Mouse (Mus musculus): ENCODE data around the gene Ndufv1. TPM values are rescaled to one million over a fixed set of nuclear protein-coding genes. Genes with fewer than 3 reads are reported as not detected.

Ndufv1 gene
- polyA plus RNA-seq, 1 experiment from 2014 or later = 237 TPM

- Histone ChIP-seq H3K27ac (no peak overlapping the region), H3K4me2 (no peak overlapping the region), H3K9me3 (replicated peaks) (no peaks in the 10 kb centered on the region), H3K36me3 (no peaks in the 10 kb centered on the region), H3K9ac (no peak overlapping the region), H3K4me1 (peaks cover 64% of the 10 kb centered on the region), H3K4me3 (replicated peaks) (no peak overlapping the region), H3K27me3 (no peaks in the 10 kb centered on the region)
- WGBS = 42% methylated on average over 8 of the region's 8 CpGs
- no peak for ATAC-seq (replicated peaks; ENCODE audit: low FRiP score)
Observed at GRCm38 (mm10) chr19:3997231-3997630, 15.4 kb downstream of the Ndufv1 start.

- Histone ChIP-seq H3K4me2 (no peak overlapping the region), H3K9me3 (replicated peaks) (no peaks in the 10 kb centered on the region), H3K27me3 (no peaks in the 10 kb centered on the region), H3K4me1 (peaks cover 60% of the 10 kb centered on the region), H3K4me3 (replicated peaks) (no peak overlapping the region), H3K36me3 (no peaks in the 10 kb centered on the region), H3K27ac (0 out of 2 replicates have a peak overlapping the region, but pooled peaks have one; percentile 59), H3K9ac (no peak overlapping the region)
- ATAC-seq (replicated peaks; ENCODE audit: low FRiP score) = no peak
- 76% methylated on average over 8 of the region's 8 CpGs for WGBS
Observed at GRCm38 (mm10) chr19:3996747-3997146, 15.9 kb downstream of the Ndufv1 start.

- H3K9me3 ChIP-seq (replicated peaks) = no peaks in the 10 kb centered on the region
- peak overlapping the region; percentile 59; the same call in 1 of the 2 replicates for H3K27ac ChIP-seq
- H3K4me2 ChIP-seq = no peak overlapping the region
- peaks cover 54% of the 10 kb centered on the region for H3K4me1 ChIP-seq
- no peak overlapping the region for H3K4me3 ChIP-seq (replicated peaks)
- WGBS = 45% methylated on average over 7 of the region's 7 CpGs
- H3K27me3 ChIP-seq = no peaks in the 10 kb centered on the region
- H3K9ac ChIP-seq = no peak overlapping the region
- ATAC-seq (replicated peaks; ENCODE audit: low FRiP score) = no peak
- no peaks in the 10 kb centered on the region for H3K36me3 ChIP-seq
Observed at GRCm38 (mm10) chr19:3996106-3996505, 16.5 kb downstream of the Ndufv1 start.

GRCm38 (mm10) chr19:3995505-3995904, 17.1 kb downstream of the Ndufv1 start:
- Histone ChIP-seq H3K36me3 (no peaks in the 10 kb centered on the region), H3K4me3 (replicated peaks) (no peak overlapping the region), H3K4me1 (peaks cover 56% of the 10 kb centered on the region), H3K9ac (no peak overlapping the region), H3K27ac (peak overlapping the region; percentile 59), H3K9me3 (replicated peaks) (no peaks in the 10 kb centered on the region), H3K27me3 (no peaks in the 10 kb centered on the region), H3K4me2 (no peak overlapping the region)
- WGBS = 60% methylated on average over 3 of the region's 3 CpGs
- no peak for ATAC-seq (replicated peaks; ENCODE audit: low FRiP score)

GRCm38 (mm10) chr19:3994932-3995331, 17.7 kb downstream of the Ndufv1 start:
- Histone ChIP-seq H3K9me3 (replicated peaks) (no peaks in the 10 kb centered on the region), H3K4me1 (peaks cover 56% of the 10 kb centered on the region), H3K9ac (no peak overlapping the region), H3K27me3 (no peaks in the 10 kb centered on the region), H3K36me3 (no peaks in the 10 kb centered on the region), H3K27ac (peak overlapping the region; percentile 59; the same call in 1 of the 2 replicates), H3K4me2 (no peak overlapping the region), H3K4me3 (replicated peaks) (no peak overlapping the region)
- 37% methylated on average over 6 of the region's 6 CpGs for WGBS
- no peak for ATAC-seq (replicated peaks; ENCODE audit: low FRiP score)

- Histone ChIP-seq H3K27me3 (no peaks in the 10 kb centered on the region), H3K4me1 (peaks cover 40% of the 10 kb centered on the region), H3K4me2 (no peak within 1 kb of the TSS), H3K27ac (no peak within 1 kb of the TSS), H3K9me3 (replicated peaks) (no peaks in the 10 kb centered on the region), H3K4me3 (replicated peaks) (no peak within 1 kb of the TSS), H3K36me3 (peaks cover 6% of the 10 kb centered on the region; the same call in 1 of the 2 replicates), H3K9ac (no peak within 1 kb of the TSS)
- no peak for ATAC-seq (replicated peaks; ENCODE audit: low FRiP score)
- 58% methylated on average over 5 of the region's 5 CpGs for WGBS
Observed at GRCm38 (mm10) chr19:3992416-3992815, 20.2 kb downstream of the Ndufv1 start, which contains the start of gene Tbx10. Gene Tbx10 (plus strand): TSS chr19:3992752.

GRCm38 (mm10) chr19:3991966-3992365, 20.6 kb downstream of the Ndufv1 start:
- Histone ChIP-seq H3K9ac (no peak overlapping the region), H3K36me3 (peaks cover 6% of the 10 kb centered on the region; the same call in 1 of the 2 replicates), H3K9me3 (replicated peaks) (no peaks in the 10 kb centered on the region), H3K27ac (no peak overlapping the region), H3K27me3 (no peaks in the 10 kb centered on the region), H3K4me1 (peaks cover 40% of the 10 kb centered on the region), H3K4me3 (replicated peaks) (no peak overlapping the region), H3K4me2 (no peak overlapping the region)
- ATAC-seq (replicated peaks; ENCODE audit: low FRiP score) = no peak
- 84% methylated on average over 3 of the region's 3 CpGs for WGBS

GRCm38 (mm10) chr19:3991562-3991961, 21.0 kb downstream of the Ndufv1 start:
- Histone ChIP-seq H3K36me3 (peaks cover 6% of the 10 kb centered on the region; the same call in 1 of the 2 replicates), H3K4me1 (peaks cover 40% of the 10 kb centered on the region), H3K4me3 (replicated peaks) (no peak overlapping the region), H3K9me3 (replicated peaks) (no peaks in the 10 kb centered on the region), H3K27me3 (no peaks in the 10 kb centered on the region), H3K9ac (no peak overlapping the region), H3K27ac (no peak overlapping the region), H3K4me2 (no peak overlapping the region)
- WGBS = 89% methylated on average over 3 of the region's 3 CpGs
- ATAC-seq (replicated peaks; ENCODE audit: low FRiP score) = no peak

GRCm38 (mm10) chr19:3990804-3991203, 21.8 kb downstream of the Ndufv1 start:
- no peak overlapping the region for H3K9ac ChIP-seq
- peaks cover 6% of the 10 kb centered on the region; the same call in 1 of the 2 replicates for H3K36me3 ChIP-seq
- no peaks in the 10 kb centered on the region for H3K27me3 ChIP-seq
- ATAC-seq (replicated peaks; ENCODE audit: low FRiP score) = no peak
- peaks cover 40% of the 10 kb centered on the region for H3K4me1 ChIP-seq
- 26% methylated on average over 6 of the region's 6 CpGs for WGBS
- peak overlapping the region; percentile 20; the same call in 1 of the 2 replicates for H3K27ac ChIP-seq
- no peaks in the 10 kb centered on the region for H3K9me3 ChIP-seq (replicated peaks)
- H3K4me3 ChIP-seq (replicated peaks) = no peak overlapping the region
- H3K4me2 ChIP-seq = no peak overlapping the region

GRCm38 (mm10) chr19:3988750-3989149, 23.9 kb downstream of the Ndufv1 start:
- H3K27me3 ChIP-seq = no peaks in the 10 kb centered on the region
- no peak overlapping the region for H3K27ac ChIP-seq
- ATAC-seq (replicated peaks; ENCODE audit: low FRiP score) = no peak
- H3K36me3 ChIP-seq = peaks cover 6% of the 10 kb centered on the region; the same call in 1 of the 2 replicates
- no peak overlapping the region for H3K4me2 ChIP-seq
- peaks cover 50% of the 10 kb centered on the region for H3K4me1 ChIP-seq
- H3K9me3 ChIP-seq (replicated peaks) = no peaks in the 10 kb centered on the region
- H3K4me3 ChIP-seq (replicated peaks) = no peak overlapping the region
- H3K9ac ChIP-seq = no peak overlapping the region
- WGBS = 91% methylated on average over 4 of the region's 4 CpGs

- Histone ChIP-seq H3K9me3 (replicated peaks) (no peaks in the 10 kb centered on the region), H3K27ac (no peak overlapping the region), H3K4me3 (replicated peaks) (no peak overlapping the region), H3K4me1 (peaks cover 57% of the 10 kb centered on the region), H3K36me3 (peaks cover 6% of the 10 kb centered on the region; the same call in 1 of the 2 replicates), H3K27me3 (no peaks in the 10 kb centered on the region), H3K9ac (no peak overlapping the region), H3K4me2 (no peak overlapping the region)
- 89% methylated on average over 14 of the region's 14 CpGs for WGBS
- no peak for ATAC-seq (replicated peaks; ENCODE audit: low FRiP score)
Observed at GRCm38 (mm10) chr19:3988066-3988465, 24.5 kb downstream of the Ndufv1 start.

GRCm38 (mm10) chr19:3986334-3986733, 26.3 kb downstream of the Ndufv1 start, which contains the start of gene Acy3:
Gene Acy3 (plus strand): TSS chr19:3986570.
- no peaks in the 10 kb centered on the region for H3K27me3 ChIP-seq
- peak within 1 kb of the TSS; percentile 27 for H3K4me3 ChIP-seq (replicated peaks)
- no peaks in the 10 kb centered on the region for H3K9me3 ChIP-seq (replicated peaks)
- H3K9ac ChIP-seq = peak within 1 kb of the TSS; percentile 27; the same call in 1 of the 2 replicates
- peaks cover 58% of the 10 kb centered on the region for H3K4me1 ChIP-seq
- peak; percentile 70 for ATAC-seq (replicated peaks; ENCODE audit: low FRiP score)
- WGBS = 5% methylated on average over 8 of the region's 8 CpGs
- H3K27ac ChIP-seq = peak within 1 kb of the TSS; percentile 94
- peak within 1 kb of the TSS; percentile 50 for H3K4me2 ChIP-seq
- peaks cover 6% of the 10 kb centered on the region; the same call in 1 of the 2 replicates for H3K36me3 ChIP-seq

- Histone ChIP-seq H3K27me3 (no peaks in the 10 kb centered on the region), H3K27ac (peak overlapping the region; percentile 94), H3K9me3 (replicated peaks) (no peaks in the 10 kb centered on the region), H3K4me3 (replicated peaks) (no peak overlapping the region), H3K9ac (no peak overlapping the region), H3K36me3 (peaks cover 6% of the 10 kb centered on the region; the same call in 1 of the 2 replicates), H3K4me2 (peak overlapping the region; percentile 13; the same call in 1 of the 2 replicates), H3K4me1 (peaks cover 52% of the 10 kb centered on the region)
- ATAC-seq (replicated peaks; ENCODE audit: low FRiP score) = peak; percentile 80
- WGBS = 7% methylated on average over 8 of the region's 8 CpGs
Observed at GRCm38 (mm10) chr19:3985261-3985681, 27.3 kb downstream of the Ndufv1 start.

All from kidney, embryonic 15.5 days (tissue).